Mouse (Mus musculus): ENCODE data around the gene Xk.
"Not testable (repeated sequence)": the region's sequence is repeated elsewhere in the genome, so short reads cannot be mapped to it uniquely, and the experiment has no call there.

Gene Xk

GRCm38 (mm10) chrX:9303455-9303854 lies 30.9 kb downstream of the Xk start:
- in situ Hi-C loops (cut with MboI; ENCODE audit: low sequenced_read_pairs): no loop called here

GRCm38 (mm10) chrX:9316457-9316856 lies 43.9 kb downstream of the Xk start:
- in situ Hi-C loops (cut with MboI; ENCODE audit: low sequenced_read_pairs): not testable (repeated sequence)

- in situ Hi-C loops (cut with MboI; ENCODE audit: low sequenced_read_pairs): not testable (repeated sequence)
Measured at GRCm38 (mm10) chrX:9327954-9328353, 55.4 kb downstream of the Xk start.

- in situ Hi-C loops (cut with MboI; ENCODE audit: low sequenced_read_pairs): not testable (repeated sequence)
Measured at GRCm38 (mm10) chrX:9332366-9332962, 59.9 kb downstream of the Xk start.

- in situ Hi-C loops (cut with MboI; ENCODE audit: low sequenced_read_pairs): not testable (repeated sequence)
Measured at GRCm38 (mm10) chrX:9333035-9333434, 60.5 kb downstream of the Xk start.

- in situ Hi-C loops (cut with MboI; ENCODE audit: low sequenced_read_pairs): not testable (repeated sequence)
Measured at GRCm38 (mm10) chrX:9334996-9335395, 62.4 kb downstream of the Xk start.

GRCm38 (mm10) chrX:9350327-9350726 lies 77.8 kb downstream of the Xk start, which contains the start of gene H2al1k:
H2al1k (plus strand) TSS chrX:9350627.
- in situ Hi-C loops (cut with MboI; ENCODE audit: low sequenced_read_pairs): not testable (repeated sequence)

Measured in CH12F3 (cell line).